Mouse (Mus musculus) MEL (cell line): ENCODE measurements around the gene Nasp. TPM values are rescaled to one million over a fixed set of nuclear protein-coding genes. Genes with fewer than 3 reads are reported as not detected.
"Not testable (repeated sequence)": the region's sequence is repeated elsewhere in the genome, so short reads cannot be mapped to it uniquely, and the experiment has no call there.

Experiments
- DNase-seq: peaks from one replicate; pipeline ENCODE4 v3.0.0; 2011; ENCODE audit warnings: low read depth, low spot score
- H3K27ac ChIP-seq: 2 replicates; pipeline ENCODE4 v1.5.1; 2012; ENCODE audit warnings: low read depth, mild to moderate bottlenecking, control low read depth, low read length, moderate library complexity; ENCODE audit not compliant: control insufficient read depth
- H3K27me3 ChIP-seq, 2 experiments: fragments of 150-350 bp in 1 of 2; sonication (generic) in 1 of 2; 2 replicates each; pipeline ENCODE4 v1.6.1; 2012; ENCODE audit warnings: low read length in 2 of 2, mild to moderate bottlenecking in 2 of 2, improper control_type of control experiment in 1 of 2, moderate library complexity in 1 of 2; ENCODE audit not compliant: insufficient read depth in 2 of 2, control insufficient read depth in 1 of 2
- H3K36me3 ChIP-seq, 2 experiments: 2 replicates each; pipeline ENCODE4 v1.6.1; 2012 to 2014; ENCODE audit warnings: low read length in 2 of 2, improper control_type of control experiment in 1 of 2, inconsistent platforms in 1 of 2, mild to moderate bottlenecking in 1 of 2; ENCODE audit not compliant: insufficient read depth in 2 of 2, control insufficient read depth in 1 of 2
- H3K4me1 ChIP-seq, 2 experiments: fragments of 150-350 bp in 1 of 2; sonication (generic) in 1 of 2; 2 replicates each; pipeline ENCODE4 v1.6.1; 2012; ENCODE audit warnings: low read length in 2 of 2, improper control_type of control experiment in 1 of 2, mild to moderate bottlenecking in 1 of 2; ENCODE audit not compliant: insufficient read depth in 2 of 2, control insufficient read depth in 1 of 2
- H3K4me3 ChIP-seq, 2 experiments: fragments of 150-350 bp in 1 of 2; sonication (generic) in 1 of 2; 2 replicates each; pipeline ENCODE4 v1.5.1; 2012; ENCODE audit warnings: low read depth in 2 of 2, low read length in 2 of 2, mild to moderate bottlenecking in 2 of 2, moderate library complexity in 2 of 2, control low read depth in 1 of 2, improper control_type of control experiment in 1 of 2; ENCODE audit not compliant: control insufficient read depth in 1 of 2, insufficient read depth in 1 of 2
- H3K79me2 ChIP-seq: 2 replicates; pipeline ENCODE4 v1.6.1; 2012; ENCODE audit warnings: mild to moderate bottlenecking, low read length, moderate library complexity; ENCODE audit not compliant: control insufficient read depth, poor library complexity, insufficient read depth
- H3K9ac ChIP-seq: 2 replicates; pipeline ENCODE4 v1.6.1; 2012; ENCODE audit warnings: low read depth, mild to moderate bottlenecking, control low read depth, low read length, moderate library complexity; ENCODE audit not compliant: control insufficient read depth, poor library complexity, severe bottlenecking
- H3K9me3 ChIP-seq: fragments of 150-350 bp; sonication (generic); replicated peaks from 2 replicates; pipeline ENCODE4 v1.6.1; 2012; ENCODE audit warnings: mild to moderate bottlenecking, low read length, improper control_type of control experiment, moderate library complexity; ENCODE audit not compliant: insufficient read depth
- CHD1 ChIP-seq: IDR thresholded peaks from 2 replicates; pipeline ENCODE4 v1.6.1; 2012; ENCODE audit warnings: low read depth, mild to moderate bottlenecking, inconsistent platforms, low read length, improper control_type of control experiment
- CHD2 ChIP-seq: IDR thresholded peaks from 2 replicates; pipeline ENCODE4 v1.6.1; 2011; ENCODE audit warnings: low read length, improper control_type of control experiment
- ELF1 ChIP-seq: IDR thresholded peaks from 2 replicates; pipeline ENCODE4 v1.6.1; 2014; ENCODE audit warnings: low read depth, mild to moderate bottlenecking, inconsistent platforms, low read length, improper control_type of control experiment, moderate library complexity
- EP300 ChIP-seq, 2 experiments: IDR thresholded peaks; 2 replicates each; pipeline ENCODE4 v1.6.1; 2011; ENCODE audit warnings: improper control_type of control experiment in 2 of 2, low read length in 2 of 2, low read depth in 1 of 2, mild to moderate bottlenecking in 1 of 2
- JUND ChIP-seq: IDR thresholded peaks from 2 replicates; pipeline ENCODE4 v1.6.1; 2011; ENCODE audit warnings: low read depth, mild to moderate bottlenecking, improper control_type of control experiment, low read length
- KAT2A ChIP-seq: conservative IDR thresholded peaks from 2 replicates; pipeline ENCODE4 v1.6.1; 2012; ENCODE audit warnings: low read depth, low read length, improper control_type of control experiment, inconsistent platforms
- MAFK ChIP-seq: IDR thresholded peaks from 2 replicates; pipeline ENCODE4 v1.6.1; 2011; ENCODE audit warnings: low read depth, mild to moderate bottlenecking, low read length, improper control_type of control experiment, borderline replicate concordance
- MYC ChIP-seq: IDR thresholded peaks from 2 replicates; pipeline ENCODE4 v1.6.1; 2011; ENCODE audit warnings: low read depth, mild to moderate bottlenecking, low read length, improper control_type of control experiment, moderate library complexity
- POLR2A ChIP-seq, 2 experiments: IDR thresholded peaks; 2 replicates each; pipeline ENCODE4 v1.6.1; 2011 to 2012; ENCODE audit warnings: low read length in 2 of 2, mild to moderate bottlenecking in 2 of 2, control low read depth in 1 of 2, improper control_type of control experiment in 1 of 2, low read depth in 1 of 2, moderate library complexity in 1 of 2; ENCODE audit not compliant: control insufficient read depth in 1 of 2, insufficient read depth in 1 of 2, poor library complexity in 1 of 2
- POLR2AphosphoS2 ChIP-seq: IDR thresholded peaks from 2 replicates; pipeline ENCODE4 v1.6.1; 2011; ENCODE audit warnings: low read length, improper control_type of control experiment
- SMC3 ChIP-seq: IDR thresholded peaks from 2 replicates; pipeline ENCODE4 v1.6.1; 2011; ENCODE audit warnings: low read depth, low read length, improper control_type of control experiment
- TBP ChIP-seq: IDR thresholded peaks from 2 replicates; pipeline ENCODE4 v1.8.0; 2011; ENCODE audit warnings: low read depth, low read length, improper control_type of control experiment
- UBTF ChIP-seq: IDR thresholded peaks from 2 replicates; pipeline ENCODE4 v1.6.1; 2012; ENCODE audit warnings: low read depth, mild to moderate bottlenecking, inconsistent platforms, low read length, improper control_type of control experiment, moderate library complexity, borderline replicate concordance; ENCODE audit not compliant: insufficient read depth
- ZKSCAN1 ChIP-seq: IDR thresholded peaks from 2 replicates; pipeline ENCODE4 v1.6.1; 2012; ENCODE audit warnings: low read depth, mild to moderate bottlenecking, inconsistent platforms, low read length, improper control_type of control experiment, moderate library complexity
- ZNF384 ChIP-seq: IDR thresholded peaks from 2 replicates; pipeline ENCODE4 v1.6.1; 2012; ENCODE audit warnings: low read depth, mild to moderate bottlenecking, inconsistent platforms, low read length, improper control_type of control experiment
- polyA plus RNA-seq, 2 experiments: library from polyadenylated mRNA; stranded (reverse) in 1 of 2; unstranded in 1 of 2; fragments of >175 nt in 1 of 2; fragments of >200 nt in 1 of 2; gene quantifications; 2 replicates each; pipeline versions ENCODE4 v1.2.1 to v1.2.4; 2012; ENCODE audit warnings: low replicate concordance in 2 of 2, low read depth in 1 of 2; ENCODE audit not compliant: insufficient read length in 2 of 2, insufficient read depth in 1 of 2, missing spikeins in 1 of 2
- total RNA-seq: library from RNA; depleted of rRNA; stranded (reverse); fragments of 300-350 nt; gene quantifications from 2 replicates; pipeline ENCODE4 v1.2.3, GENCODE M21; 2012

The Nasp gene
- total and polyA plus RNA-seq, 3 experiments: 133 to 174 TPM; not detected in 1

DNA sequence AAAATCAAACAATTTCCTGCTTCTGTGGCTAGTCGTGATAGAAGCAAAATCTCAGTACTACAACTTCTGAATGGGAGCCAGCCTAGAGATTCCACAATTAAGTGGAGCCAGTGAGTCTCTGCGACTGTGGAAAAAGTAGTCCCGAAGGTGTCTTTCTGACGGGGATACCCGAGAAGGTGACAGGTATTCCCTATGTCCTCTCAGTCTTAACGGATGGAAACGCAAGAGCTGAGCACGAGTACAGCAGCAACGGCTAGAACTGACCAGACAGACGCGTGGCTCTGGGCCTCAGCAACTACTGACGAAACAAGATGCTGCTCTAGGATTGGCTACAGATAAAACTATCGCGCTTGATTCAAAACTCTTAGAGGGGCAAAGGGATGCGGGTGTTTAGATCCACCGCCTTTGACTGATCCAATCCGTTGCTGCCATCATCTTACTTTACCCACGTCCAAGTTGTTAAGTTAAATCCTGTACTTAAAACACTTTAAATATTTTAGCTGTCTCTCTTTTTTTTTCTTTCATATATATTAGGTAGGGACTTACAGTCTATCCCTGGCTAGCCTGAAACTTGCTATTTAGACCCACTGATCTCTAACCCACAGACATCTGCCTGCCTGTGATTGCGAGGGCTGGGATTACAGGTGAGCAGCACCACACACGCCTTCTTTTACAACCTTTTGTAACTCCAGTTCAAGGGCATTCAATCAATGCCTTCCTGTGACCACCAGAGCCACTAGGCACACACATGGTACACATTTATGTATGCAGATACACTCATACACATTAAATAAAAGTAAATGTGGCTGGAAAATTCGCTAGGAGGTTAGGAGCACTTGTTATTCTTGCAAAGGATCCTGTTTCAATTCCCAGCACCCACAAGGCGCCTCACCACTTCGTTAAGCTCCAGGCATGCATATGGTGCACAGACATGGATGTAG is at the start of gene Nasp (continued):
- TF ChIP-seq CHD1 (no peak), UBTF (no peak), TBP (no peak), SMC3 (no peak)

- Histone ChIP-seq H3K4me1 (peaks cover 8 to 9% of the 10 kb centered on the region in 2 experiments; a peak in 3 of 4 replicates), H3K27me3 (no peaks in the 10 kb centered on the region; a peak in 1 of 4 replicates), H3K9ac (no peak overlapping the region), H3K79me2 (no peaks in the 10 kb centered on the region), H3K9me3 (no peaks in the 10 kb centered on the region), H3K36me3 (peaks cover 0 to 15% of the 10 kb centered on the region in 2 experiments; a peak in 2 of 4 replicates), H3K27ac (no peak overlapping the region), H3K4me3 (no peak overlapping the region)
- no peak for TF ChIP-seq TBP
- TF ChIP-seq JUND: no peak
- no peak for TF ChIP-seq MAFK
- TF ChIP-seq POLR2AphosphoS2: no peak
- TF ChIP-seq KAT2A: no peak
- no peak for TF ChIP-seq POLR2A (IDR thresholded peaks at IDR 0.05; ENCODE audit: control insufficient read depth in 1 of 2, insufficient read depth in 1 of 2, low read depth in 1 of 2, low read length in 2 of 2, poor library complexity in 1 of 2)
- TF ChIP-seq ZKSCAN1: no peak
- no peak for TF ChIP-seq EP300 (IDR thresholded peaks at IDR 0.05; ENCODE audit: low read depth in 1 of 2, low read length in 2 of 2)
- TF ChIP-seq MYC: no peak
- TF ChIP-seq ZNF384: no peak
- no peak for TF ChIP-seq ELF1
- no peak for TF ChIP-seq CHD2
- DNase-seq: no peak
Measured at GRCm38 (mm10) chr4:116676027-116676426, 48.3 kb upstream of the Nasp start.

DNA sequence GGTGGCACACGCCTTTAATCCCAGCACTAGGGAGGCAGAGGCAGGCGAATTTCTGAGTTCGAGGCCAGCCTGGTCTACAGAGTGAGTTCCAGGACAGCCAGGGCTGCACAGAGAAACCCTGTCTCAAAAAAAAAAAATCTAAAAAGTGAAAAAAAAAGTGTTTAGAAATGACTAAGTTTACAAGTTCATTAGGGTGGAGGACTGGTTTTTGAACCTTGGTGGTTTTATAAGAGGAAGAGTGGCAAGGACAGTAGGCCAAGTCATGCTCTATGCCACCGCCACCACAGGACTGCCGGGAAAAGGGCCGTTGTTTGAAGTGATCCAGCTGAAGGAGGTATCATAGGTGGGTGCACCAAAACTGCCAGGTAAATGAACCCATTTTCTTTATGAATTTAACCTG is 47.0 kb upstream of the Nasp start:
- not testable (repeated sequence) for H3K9me3 ChIP-seq, H3K27ac ChIP-seq, H3K9ac ChIP-seq, H3K27me3 ChIP-seq, H3K4me1 ChIP-seq, H3K79me2 ChIP-seq, H3K4me3 ChIP-seq, DNase-seq
- peaks cover 0 to 15% of the 10 kb centered on the region in 2 experiments; a peak in 2 of 4 replicates for H3K36me3 ChIP-seq
